Mouse (Mus musculus): ENCODE results near the gene Nudt16l1. TPM values are rescaled to one million over a fixed set of nuclear protein-coding genes. Genes with fewer than 3 reads are reported as not detected.

Nudt16l1 gene
- polyA plus RNA-seq, 1 experiment from 2014 or later: 155 TPM

DNA sequence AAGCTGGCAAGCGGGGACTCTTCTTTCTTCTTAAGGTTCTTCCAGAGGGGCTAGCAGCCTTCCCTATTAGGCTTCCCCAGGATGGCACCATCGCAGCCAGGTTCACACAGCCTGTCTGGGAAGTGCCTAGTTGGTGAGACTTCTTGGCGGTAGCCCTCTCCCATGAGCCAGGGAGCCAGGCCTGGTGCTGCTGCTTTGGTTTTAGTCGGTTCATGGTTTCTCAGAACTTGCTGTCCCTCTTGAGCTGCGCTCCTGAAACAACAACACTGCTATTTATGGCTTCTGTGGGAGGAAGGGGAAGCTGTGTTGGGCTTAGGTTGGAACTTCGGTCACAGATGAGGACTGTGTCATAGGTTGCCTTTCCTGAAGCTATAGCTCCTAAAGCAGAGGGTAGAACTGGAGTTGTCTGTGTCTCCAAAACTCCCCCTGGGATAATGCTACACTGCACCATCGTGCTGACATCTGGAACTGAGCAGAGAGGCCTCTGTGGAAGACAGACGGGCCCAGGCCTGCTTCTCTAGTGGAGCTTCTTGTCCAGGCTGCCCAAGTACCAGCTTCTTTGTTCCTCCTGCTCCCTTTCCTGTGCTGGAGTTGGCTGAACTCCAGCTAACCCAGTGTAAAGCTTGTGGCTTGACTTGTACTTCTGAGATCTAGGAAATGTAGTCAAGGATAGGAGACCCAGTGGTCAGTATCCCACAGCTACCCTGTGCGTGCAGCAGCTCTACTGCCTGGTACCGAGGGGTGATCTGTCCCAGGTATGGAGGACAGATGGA is 2.4 kb upstream of the Nudt16l1 start:
- DNase-seq (ENCODE audit: low spot score) (no peak), ATAC-seq (replicated peaks; ENCODE audit: insufficient number of reproducible peaks, low FRiP score, low TSS enrichment, low read depth) (no peak)
- Histone ChIP-seq H3K27ac (replicated peaks; ENCODE audit: low read depth, low read length) (no peak overlapping the region), H3K4me2 (ENCODE audit: low read depth, low read length) (no peak overlapping the region), H3K9ac (replicated peaks; ENCODE audit: low read length) (no peak overlapping the region), H3K4me1 (ENCODE audit: control insufficient read depth, insufficient read depth, low read length) (peaks cover 5% of the 10 kb centered on the region; the same call in 1 of the 2 replicates), H3K27me3 (ENCODE audit: control insufficient read depth, insufficient read depth, low read length) (no peaks in the 10 kb centered on the region), H3K9me3 (replicated peaks; ENCODE audit: control insufficient read depth, low read length) (no peaks in the 10 kb centered on the region), H3K36me3 (replicated peaks; ENCODE audit: control insufficient read depth, insufficient read depth, low read depth, low read length) (no peaks in the 10 kb centered on the region; the same call in 1 of the 2 replicates), H3K4me3 (ENCODE audit: low read depth, low read length) (no peak overlapping the region)
- 84% methylated on average over 10 of the region's 10 CpGs for WGBS

DNA sequence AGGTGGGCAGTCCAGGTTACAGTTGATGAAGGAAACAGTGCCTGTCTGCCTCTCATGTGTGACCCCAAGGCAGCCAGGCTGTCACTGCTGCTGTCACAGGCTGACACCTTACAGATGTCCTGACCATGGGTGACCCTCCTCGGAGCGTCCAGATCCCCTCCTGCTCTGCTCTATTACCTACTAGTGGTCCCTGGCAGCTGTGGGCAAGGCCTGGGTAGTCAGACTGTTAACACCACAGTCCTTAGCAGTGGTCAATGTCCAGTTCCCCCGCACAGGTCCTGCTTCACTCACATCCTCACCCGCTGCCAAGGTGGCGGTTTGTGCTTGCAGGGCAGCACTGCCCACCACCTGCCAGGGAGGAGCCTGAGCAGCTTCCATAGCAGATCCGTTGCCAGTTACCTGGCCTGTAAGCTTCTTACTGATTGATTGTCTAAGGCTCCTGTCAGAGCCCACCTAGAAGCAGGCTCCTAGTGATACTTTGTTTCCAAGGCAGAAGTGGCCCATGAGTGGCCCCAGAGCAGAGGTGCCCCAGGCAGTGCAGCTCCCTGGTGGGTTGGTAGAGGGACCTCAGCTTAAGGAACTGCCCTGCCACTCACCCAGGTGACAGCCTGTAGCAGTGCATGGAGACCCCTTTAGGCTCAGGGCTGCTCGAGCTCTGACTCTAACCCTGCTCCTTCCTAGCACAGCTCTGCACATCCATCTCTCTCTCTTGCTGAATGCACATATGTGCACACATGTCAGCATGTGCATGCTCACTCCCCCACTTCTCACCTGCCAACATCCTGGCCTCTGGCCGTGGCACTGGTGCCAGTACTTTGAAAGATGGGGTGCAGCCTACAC is 990 bp upstream of the Nudt16l1 start:
- Histone ChIP-seq H3K9me3 (replicated peaks; ENCODE audit: control insufficient read depth, low read length) (no peaks in the 10 kb centered on the region), H3K27me3 (ENCODE audit: control insufficient read depth, insufficient read depth, low read length) (no peaks in the 10 kb centered on the region), H3K27ac (replicated peaks; ENCODE audit: low read depth, low read length) (no peak overlapping the region), H3K36me3 (replicated peaks; ENCODE audit: control insufficient read depth, insufficient read depth, low read depth, low read length) (peaks cover 3% of the 10 kb centered on the region), H3K4me3 (ENCODE audit: low read depth, low read length) (no peak overlapping the region), H3K4me1 (ENCODE audit: control insufficient read depth, insufficient read depth, low read length) (peaks cover 5% of the 10 kb centered on the region; the same call in 1 of the 2 replicates), H3K9ac (replicated peaks; ENCODE audit: low read length) (no peak overlapping the region), H3K4me2 (ENCODE audit: low read depth, low read length) (no peak overlapping the region)
- 86% methylated on average over 8 of the region's 8 CpGs for WGBS
- ATAC-seq (replicated peaks; ENCODE audit: insufficient number of reproducible peaks, low FRiP score, low TSS enrichment, low read depth): no peak
- DNase-seq (ENCODE audit: low spot score): no peak

DNA sequence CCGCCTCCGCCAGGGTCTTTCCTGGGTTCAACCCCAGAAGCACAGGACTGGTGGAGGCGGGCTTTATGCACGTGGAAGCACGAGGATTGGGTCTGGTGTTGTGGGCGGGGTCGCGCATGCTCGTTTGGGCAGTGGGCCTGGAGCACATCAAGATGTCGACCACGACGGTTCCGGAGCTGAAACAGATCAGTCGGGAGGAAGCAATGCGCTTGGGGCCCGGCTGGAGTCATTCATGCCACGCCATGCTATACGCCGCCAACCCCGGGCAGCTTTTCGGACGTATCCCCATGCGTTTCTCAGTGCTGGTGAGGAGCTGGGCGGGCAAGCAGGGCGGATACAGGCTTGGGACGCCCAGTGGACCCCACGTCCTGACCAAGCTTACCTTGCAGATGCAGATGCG is 428 bp downstream of the Nudt16l1 start:
- Histone ChIP-seq H3K4me2 (ENCODE audit: low read depth, low read length) (peak overlapping the region; percentile 57), H3K27me3 (ENCODE audit: control insufficient read depth, insufficient read depth, low read length) (no peaks in the 10 kb centered on the region), H3K9ac (replicated peaks; ENCODE audit: low read length) (peak overlapping the region; percentile 66), H3K36me3 (replicated peaks; ENCODE audit: control insufficient read depth, insufficient read depth, low read depth, low read length) (peaks cover 4% of the 10 kb centered on the region), H3K27ac (replicated peaks; ENCODE audit: low read depth, low read length) (peak overlapping the region; percentile 5; the same call in 1 of the 2 replicates), H3K4me1 (ENCODE audit: control insufficient read depth, insufficient read depth, low read length) (peaks cover 5% of the 10 kb centered on the region; the same call in 1 of the 2 replicates), H3K9me3 (replicated peaks; ENCODE audit: control insufficient read depth, low read length) (no peaks in the 10 kb centered on the region), H3K4me3 (ENCODE audit: low read depth, low read length) (peak overlapping the region; percentile 68)
- ATAC-seq (replicated peaks; ENCODE audit: insufficient number of reproducible peaks, low FRiP score, low TSS enrichment, low read depth) (peak; percentile 92), DNase-seq (ENCODE audit: low spot score) (peak; percentile 96)
- WGBS: 0% methylated on average over 28 of the region's 28 CpGs

DNA sequence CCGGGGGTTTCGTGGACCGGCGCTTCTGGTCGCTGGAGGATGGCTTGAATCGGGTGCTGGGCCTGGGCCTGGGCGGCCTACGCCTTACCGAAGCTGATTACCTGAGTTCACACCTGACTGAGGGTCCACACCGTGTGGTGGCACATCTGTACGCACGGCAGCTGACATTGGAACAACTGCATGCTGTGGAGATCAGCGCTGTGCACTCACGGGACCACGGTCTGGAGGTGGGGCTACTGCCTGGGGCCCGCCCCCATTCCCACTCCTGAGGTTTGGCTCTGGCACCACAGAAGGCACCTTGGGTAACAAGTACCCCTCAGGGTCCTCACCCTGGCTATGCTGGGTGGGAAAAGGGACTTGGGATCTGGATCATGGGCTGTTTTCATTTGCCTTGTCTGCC is 851 bp downstream of the Nudt16l1 start:
- DNase-seq (ENCODE audit: low spot score): peak; percentile 32
- peak overlapping the region; percentile 68 for H3K4me3 ChIP-seq (ENCODE audit: low read depth, low read length)
- peak overlapping the region; percentile 66 for H3K9ac ChIP-seq (replicated peaks; ENCODE audit: low read length)
- peaks cover 5% of the 10 kb centered on the region for H3K36me3 ChIP-seq (replicated peaks; ENCODE audit: control insufficient read depth, insufficient read depth, low read depth, low read length)
- H3K4me1 ChIP-seq (ENCODE audit: control insufficient read depth, insufficient read depth, low read length): peaks cover 5% of the 10 kb centered on the region; the same call in 1 of the 2 replicates
- H3K4me2 ChIP-seq (ENCODE audit: low read depth, low read length): peak overlapping the region; percentile 57
- H3K9me3 ChIP-seq (replicated peaks; ENCODE audit: control insufficient read depth, low read length): no peaks in the 10 kb centered on the region
- no peaks in the 10 kb centered on the region for H3K27me3 ChIP-seq (ENCODE audit: control insufficient read depth, insufficient read depth, low read length)
- 3% methylated on average over 16 of the region's 16 CpGs for WGBS
- H3K27ac ChIP-seq (replicated peaks; ENCODE audit: low read depth, low read length): peak overlapping the region; percentile 5; the same call in 1 of the 2 replicates
- peak; percentile 41 for ATAC-seq (replicated peaks; ENCODE audit: insufficient number of reproducible peaks, low FRiP score, low TSS enrichment, low read depth)

DNA sequence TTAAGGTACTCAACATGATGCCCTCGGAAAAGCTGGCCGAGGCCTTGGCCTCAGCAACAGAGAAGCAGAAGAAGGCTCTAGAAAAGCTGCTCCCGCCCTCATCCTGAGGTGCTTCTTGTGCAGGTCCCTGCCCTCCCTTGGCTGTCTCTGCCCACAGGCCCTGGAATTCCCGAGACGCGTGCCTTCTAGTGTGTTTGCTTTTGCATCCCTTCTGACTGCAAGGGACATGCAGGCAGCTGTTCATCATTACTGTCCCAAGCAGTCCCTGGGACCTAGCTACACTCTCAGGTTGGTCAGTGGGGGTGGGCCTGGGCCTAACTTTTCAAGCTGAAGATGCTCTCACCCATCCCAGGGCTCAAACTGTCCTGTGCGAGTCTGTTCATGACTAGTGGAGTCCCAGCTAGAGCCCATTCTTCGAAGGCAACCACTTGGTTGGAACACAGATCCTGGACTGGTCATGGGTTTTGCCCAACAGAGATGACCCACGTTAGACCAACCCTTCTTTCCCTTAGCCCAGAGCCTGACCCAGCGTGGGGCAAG is 1.8 kb downstream of the Nudt16l1 start:
- Histone ChIP-seq H3K9ac (replicated peaks; ENCODE audit: low read length) (no peak overlapping the region; the same call in 1 of the 2 replicates), H3K4me2 (ENCODE audit: low read depth, low read length) (no peak overlapping the region), H3K27ac (replicated peaks; ENCODE audit: low read depth, low read length) (no peak overlapping the region), H3K4me1 (ENCODE audit: control insufficient read depth, insufficient read depth, low read length) (peaks cover 5% of the 10 kb centered on the region; the same call in 1 of the 2 replicates), H3K27me3 (ENCODE audit: control insufficient read depth, insufficient read depth, low read length) (no peaks in the 10 kb centered on the region), H3K4me3 (ENCODE audit: low read depth, low read length) (no peak overlapping the region), H3K36me3 (replicated peaks; ENCODE audit: control insufficient read depth, insufficient read depth, low read depth, low read length) (peaks cover 5% of the 10 kb centered on the region), H3K9me3 (replicated peaks; ENCODE audit: control insufficient read depth, low read length) (no peaks in the 10 kb centered on the region)
- no peak for ATAC-seq (replicated peaks; ENCODE audit: insufficient number of reproducible peaks, low FRiP score, low TSS enrichment, low read depth)
- 90% methylated on average over 10 of the region's 10 CpGs for WGBS
- no peak for DNase-seq (ENCODE audit: low spot score)

DNA sequence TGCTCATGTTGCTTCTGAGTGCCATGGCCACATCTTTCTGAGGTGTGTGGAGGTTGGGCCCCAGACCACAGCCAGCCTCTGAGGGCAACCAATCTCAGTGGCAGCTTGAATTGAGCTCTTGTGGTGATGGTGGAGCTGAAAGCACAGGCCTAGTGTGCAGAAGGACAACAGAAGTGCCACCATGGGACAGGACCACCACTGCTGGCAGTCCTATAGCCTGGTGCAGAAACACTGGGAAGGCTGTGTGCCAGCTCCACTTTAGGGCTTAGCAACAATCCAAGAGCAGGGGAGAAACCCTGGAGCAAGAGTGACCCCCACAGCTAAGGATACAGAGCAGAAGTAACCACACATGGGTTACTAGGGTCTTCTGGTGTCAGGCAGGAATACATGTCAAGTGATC is 2.5 kb downstream of the Nudt16l1 start:
- H3K4me3 ChIP-seq (ENCODE audit: low read depth, low read length): no peak overlapping the region
- no peak overlapping the region for H3K9ac ChIP-seq (replicated peaks; ENCODE audit: low read length)
- H3K27ac ChIP-seq (replicated peaks; ENCODE audit: low read depth, low read length): no peak overlapping the region
- DNase-seq (ENCODE audit: low spot score) (no peak), ATAC-seq (replicated peaks; ENCODE audit: insufficient number of reproducible peaks, low FRiP score, low TSS enrichment, low read depth) (no peak)
- H3K4me1 ChIP-seq (ENCODE audit: control insufficient read depth, insufficient read depth, low read length): peaks cover 5% of the 10 kb centered on the region; the same call in 1 of the 2 replicates
- no peaks in the 10 kb centered on the region for H3K9me3 ChIP-seq (replicated peaks; ENCODE audit: control insufficient read depth, low read length)
- H3K4me2 ChIP-seq (ENCODE audit: low read depth, low read length): no peak overlapping the region
- peaks cover 8% of the 10 kb centered on the region for H3K36me3 ChIP-seq (replicated peaks; ENCODE audit: control insufficient read depth, insufficient read depth, low read depth, low read length)
- H3K27me3 ChIP-seq (ENCODE audit: control insufficient read depth, insufficient read depth, low read length): no peaks in the 10 kb centered on the region

DNA sequence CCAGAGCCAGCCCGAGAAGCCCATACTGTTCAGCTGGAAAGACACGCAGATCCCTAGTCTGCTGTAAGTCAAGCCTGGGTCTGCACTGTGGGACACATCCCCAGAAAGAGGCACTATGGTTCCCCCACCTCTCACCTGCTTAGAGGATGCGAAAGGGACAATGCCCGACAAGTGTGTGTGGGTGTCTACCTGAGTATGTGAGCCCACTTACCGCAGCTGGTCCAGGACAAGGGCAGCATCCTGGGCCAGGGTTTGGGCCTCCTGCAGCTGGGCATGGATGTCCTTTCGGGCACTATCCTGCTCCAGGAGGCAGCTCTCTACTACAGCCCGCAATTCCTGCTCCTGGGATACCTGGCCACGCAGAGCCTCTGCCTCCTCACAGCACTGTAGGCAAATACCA is 4.3 kb downstream of the Nudt16l1 start:
- no peak for DNase-seq (ENCODE audit: low spot score)
- no peak overlapping the region for H3K4me2 ChIP-seq (ENCODE audit: low read depth, low read length)
- WGBS: 95% methylated on average over 8 of the region's 8 CpGs
- no peak overlapping the region for H3K27ac ChIP-seq (replicated peaks; ENCODE audit: low read depth, low read length)
- H3K4me1 ChIP-seq (ENCODE audit: control insufficient read depth, insufficient read depth, low read length): peaks cover 5% of the 10 kb centered on the region; the same call in 1 of the 2 replicates
- peaks cover 11% of the 10 kb centered on the region for H3K36me3 ChIP-seq (replicated peaks; ENCODE audit: control insufficient read depth, insufficient read depth, low read depth, low read length)
- H3K9ac ChIP-seq (replicated peaks; ENCODE audit: low read length): no peak overlapping the region
- no peak overlapping the region for H3K4me3 ChIP-seq (ENCODE audit: low read depth, low read length)
- no peaks in the 10 kb centered on the region for H3K9me3 ChIP-seq (replicated peaks; ENCODE audit: control insufficient read depth, low read length)
- ATAC-seq (replicated peaks; ENCODE audit: insufficient number of reproducible peaks, low FRiP score, low TSS enrichment, low read depth): no peak
- no peaks in the 10 kb centered on the region for H3K27me3 ChIP-seq (ENCODE audit: control insufficient read depth, insufficient read depth, low read length)
